Mouse (Mus musculus): ENCODE results near the gene Magoh.

Gene Magoh

DNA sequence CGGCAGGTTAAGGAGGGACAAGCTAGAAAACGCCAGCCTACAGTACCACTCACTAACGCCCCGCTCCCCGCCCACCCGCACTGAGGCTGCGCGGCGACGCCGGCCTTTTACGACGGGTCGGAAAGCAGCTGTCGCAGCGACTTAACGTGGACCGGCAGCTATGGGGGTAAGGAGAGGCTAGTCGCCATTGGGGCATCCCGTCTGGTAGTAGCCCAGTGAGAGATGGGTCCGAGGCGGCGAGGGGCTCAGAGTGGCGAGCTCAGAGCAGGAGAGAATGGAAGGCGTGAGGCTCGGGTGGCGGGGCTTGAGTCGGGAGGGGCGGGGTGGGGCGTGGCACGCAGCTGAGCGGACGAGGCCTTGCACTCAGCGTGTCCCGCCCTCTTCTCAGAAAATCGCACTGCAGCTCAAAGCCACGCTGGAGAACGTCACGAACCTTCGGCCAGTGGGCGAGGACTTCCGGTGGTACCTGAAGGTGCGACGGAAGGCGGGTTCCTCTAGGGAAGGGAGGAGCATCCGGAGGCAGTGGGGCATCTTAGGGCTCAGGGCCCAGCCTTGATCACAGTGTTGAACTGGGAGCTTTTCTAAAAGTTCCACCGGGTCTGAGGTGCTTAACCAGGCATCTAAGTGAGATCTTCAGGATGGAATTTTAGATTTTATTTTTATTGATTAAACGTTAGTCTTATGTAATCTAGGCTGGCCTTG, 10.3 kb downstream of the Magoh start, which contains the start of gene 0610037L13Rik:
Gene 0610037L13Rik, plus strand, starts transcription at position 83 of the 702 bp plus-strand sequence.
- peak; percentile 92 for DNase-seq (ENCODE audit: low spot score)

GRCm38 (mm10) chr4:107892663-107893062, 13.1 kb downstream of the Magoh start:
- DNase-seq (ENCODE audit: low spot score): peak; percentile 69

DNA sequence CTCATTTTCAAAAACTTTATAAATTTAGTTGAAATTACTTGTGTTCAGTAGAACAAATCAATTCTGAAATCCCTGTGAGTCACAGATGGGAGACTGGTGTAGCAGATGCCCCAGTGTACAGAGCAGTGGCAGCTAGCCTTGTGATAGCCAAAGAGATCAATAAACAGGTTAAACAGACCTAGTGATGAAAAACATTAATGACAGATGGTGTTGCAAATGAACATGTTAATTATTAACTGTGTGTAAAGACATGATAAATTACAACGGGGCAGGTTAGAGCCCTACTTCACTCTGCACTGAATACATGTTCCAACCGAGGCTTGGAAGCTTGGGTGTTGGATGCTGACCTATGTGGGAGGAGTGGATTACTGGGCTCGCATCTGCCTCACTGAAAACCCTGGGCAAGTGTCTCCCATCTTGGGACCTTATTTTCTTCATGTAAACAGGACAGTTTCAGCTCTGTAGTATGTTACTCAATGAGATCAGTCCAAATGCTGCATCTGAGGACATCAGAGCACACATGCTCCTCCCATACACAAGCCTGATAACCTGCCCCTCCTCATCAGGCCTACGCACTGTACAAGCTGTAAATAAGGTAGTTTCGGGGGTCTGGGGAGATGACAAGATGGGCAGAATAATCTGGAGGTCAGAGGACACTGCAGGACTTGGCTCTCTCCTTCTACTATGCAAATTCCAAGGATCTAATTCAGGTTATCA, 19.8 kb downstream of the Magoh start:
- DNase-seq (ENCODE audit: low spot score): no peak

DNA sequence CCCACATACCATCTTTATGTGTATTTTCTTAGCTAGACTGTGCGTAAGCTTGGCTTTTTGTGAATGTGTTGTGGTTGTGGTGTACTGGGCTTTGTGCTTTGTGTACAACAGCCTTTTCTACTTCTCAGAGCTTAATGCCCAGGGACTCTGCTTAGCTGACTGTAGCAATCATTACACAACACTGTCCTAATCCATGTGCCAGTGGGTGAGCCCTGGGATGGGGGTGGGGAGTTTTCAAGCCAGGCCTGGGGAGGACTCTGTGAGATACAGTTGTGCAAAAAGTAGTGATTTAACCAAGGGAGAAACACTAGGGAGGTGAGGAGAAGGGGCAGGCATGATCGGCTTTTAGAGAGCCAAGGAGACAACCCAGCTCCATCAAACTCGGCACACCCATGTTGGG, 20.7 kb downstream of the Magoh start:
- no peak for DNase-seq (ENCODE audit: low spot score)

- no peak for DNase-seq (ENCODE audit: low spot score)
Measured at GRCm38 (mm10) chr4:107904252-107904651, 24.7 kb downstream of the Magoh start.

DNA sequence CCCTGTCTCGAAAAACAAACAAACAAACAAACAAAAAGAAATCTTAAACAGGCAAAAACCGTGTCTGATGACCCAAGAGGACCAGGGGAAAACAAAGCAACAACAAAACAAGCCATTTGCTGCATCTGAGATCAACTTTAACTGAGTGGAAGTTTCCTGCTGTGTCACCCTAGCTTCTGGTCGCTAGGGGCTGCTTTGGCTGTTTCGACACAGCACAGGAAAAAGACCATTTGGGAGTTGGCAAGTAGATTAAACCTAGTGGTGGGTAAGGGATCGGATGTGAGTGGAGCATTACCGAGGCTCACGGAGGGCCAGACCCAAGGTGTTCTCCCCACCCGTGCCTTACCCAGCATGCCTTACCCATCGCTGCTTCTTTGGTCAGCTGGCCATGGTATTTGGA, 27.0 kb downstream of the Magoh start:
- no peak for DNase-seq (ENCODE audit: low spot score)

- DNase-seq (ENCODE audit: low spot score): no peak
Measured at GRCm38 (mm10) chr4:107910020-107910419, 30.5 kb downstream of the Magoh start.

DNA sequence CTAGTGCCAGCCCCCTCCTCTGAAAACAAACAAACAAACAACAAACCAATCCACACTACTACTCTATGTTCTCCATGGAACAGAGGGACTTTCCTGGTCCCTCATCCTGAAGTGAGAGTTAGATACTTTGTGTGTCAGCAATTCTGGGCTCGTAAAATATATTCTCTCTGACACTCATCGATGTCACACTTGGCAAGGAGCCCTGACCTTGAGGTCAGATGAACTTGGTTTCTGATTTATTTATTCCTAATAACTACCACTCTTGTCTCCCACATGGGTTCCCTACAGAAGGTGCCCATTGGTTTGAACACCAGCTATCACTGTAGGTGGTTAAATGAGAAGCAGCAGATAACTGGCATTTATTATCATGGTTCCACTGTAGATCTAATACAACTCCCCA, 40.8 kb downstream of the Magoh start:
- no peak for DNase-seq (ENCODE audit: low spot score)

GRCm38 (mm10) chr4:107921152-107921695, 41.7 kb downstream of the Magoh start:
- no peak for DNase-seq (ENCODE audit: low spot score)

DNA sequence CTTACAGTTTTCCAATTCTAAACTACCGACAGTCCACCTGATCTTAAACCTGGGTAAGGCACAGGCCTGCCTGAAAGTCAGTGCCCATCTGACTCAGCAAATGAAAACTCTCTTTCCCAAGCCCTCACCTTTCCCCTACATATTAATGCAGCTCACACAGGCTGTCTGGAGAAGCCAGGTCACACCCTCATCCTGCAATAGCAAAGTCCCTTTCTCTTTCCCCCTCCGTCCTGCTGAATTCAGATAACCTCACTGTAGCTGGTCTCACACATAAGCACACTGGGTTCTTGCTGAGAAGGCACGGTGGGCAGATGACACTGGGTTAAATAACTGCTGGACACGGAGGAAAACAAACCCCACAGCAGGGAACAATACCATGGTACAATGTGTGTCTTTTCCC, 42.4 kb downstream of the Magoh start:
- DNase-seq (ENCODE audit: low spot score): no peak

DNA sequence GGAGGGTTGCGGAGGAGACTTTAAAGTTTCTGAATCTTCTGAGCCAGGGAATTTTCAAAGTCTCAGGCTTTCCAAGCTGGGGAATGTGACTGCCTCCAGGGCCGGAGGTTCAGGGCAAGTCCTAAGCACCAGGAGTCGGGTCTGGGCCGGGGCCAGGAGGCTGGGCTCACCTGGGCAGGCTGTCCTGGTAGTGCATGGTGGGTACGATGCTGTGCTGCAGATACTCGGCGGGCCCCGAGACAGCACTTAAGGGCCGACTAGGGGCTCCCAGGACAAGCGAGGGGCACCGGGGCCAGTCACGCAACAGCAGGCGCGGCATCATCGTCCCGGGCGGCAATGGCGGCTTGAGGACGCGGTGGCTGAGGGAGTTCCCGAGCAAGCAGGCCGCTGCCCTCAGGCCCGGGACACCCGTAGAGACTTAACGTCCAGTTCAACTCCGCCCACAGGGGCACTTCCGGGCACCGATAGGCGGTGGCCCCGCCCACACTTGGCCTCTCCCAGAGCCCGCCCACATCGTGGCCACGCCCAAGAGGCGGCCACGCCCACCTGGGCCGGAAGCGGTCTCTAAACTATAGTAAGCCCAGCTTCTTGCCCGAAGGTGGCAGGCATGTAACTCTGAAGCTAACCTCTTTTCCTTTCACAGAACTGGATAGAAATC, 43.7 kb downstream of the Magoh start, which contains the start of gene Cpt2:
Gene Cpt2, minus strand, starts transcription at position 466 of the 658 bp plus-strand sequence.
- DNase-seq (ENCODE audit: low spot score): peak; percentile 98

- no peak for DNase-seq (ENCODE audit: low spot score)
Measured at GRCm38 (mm10) chr4:107923803-107924194, 44.2 kb downstream of the Magoh start.

DNA sequence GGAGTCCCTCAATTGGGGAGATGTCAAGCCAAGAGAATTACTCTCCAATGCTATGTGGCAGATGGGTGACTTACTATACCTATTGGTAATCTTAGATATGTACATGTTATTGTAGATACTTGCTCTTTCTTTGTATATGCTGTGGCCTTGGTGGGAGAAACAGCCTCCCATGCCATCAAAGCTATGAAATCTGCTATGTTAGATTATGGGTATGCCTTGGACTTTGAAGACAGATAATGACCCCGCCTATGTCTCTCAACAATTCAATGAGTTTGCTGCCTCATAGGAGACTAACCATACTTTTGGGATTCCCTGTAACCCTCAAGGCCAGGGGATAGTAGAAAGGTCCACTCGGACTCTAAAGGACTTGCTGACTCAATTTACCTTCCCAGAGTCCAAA, 48.7 kb downstream of the Magoh start:
- DNase-seq (ENCODE audit: low spot score): no peak

- no peak for DNase-seq (ENCODE audit: low spot score)
Measured at GRCm38 (mm10) chr4:107928726-107929125, 49.2 kb downstream of the Magoh start.

- DNase-seq (ENCODE audit: low spot score): no peak
Measured at GRCm38 (mm10) chr4:107931453-107931852, 51.9 kb downstream of the Magoh start.

DNA sequence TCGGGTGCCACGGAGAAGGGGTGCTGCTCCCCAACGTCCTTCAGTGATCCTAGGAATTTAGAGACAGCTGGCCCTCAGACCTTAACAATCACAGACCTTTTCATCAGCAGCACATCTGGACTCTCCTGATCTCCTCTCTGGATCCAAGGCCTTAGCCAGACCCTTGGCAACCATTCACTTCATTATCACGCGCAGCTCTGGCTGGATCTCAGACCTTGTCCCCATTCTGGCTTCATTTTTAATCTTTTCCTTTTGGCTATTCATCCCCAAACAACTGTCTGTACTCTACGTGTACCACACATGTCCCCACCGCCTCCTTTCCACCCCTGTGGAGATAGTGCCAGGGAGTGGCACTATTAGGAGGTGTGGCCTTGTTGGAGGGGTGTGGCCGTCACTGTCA, 53.7 kb downstream of the Magoh start:
- DNase-seq (ENCODE audit: low spot score): no peak

DNA sequence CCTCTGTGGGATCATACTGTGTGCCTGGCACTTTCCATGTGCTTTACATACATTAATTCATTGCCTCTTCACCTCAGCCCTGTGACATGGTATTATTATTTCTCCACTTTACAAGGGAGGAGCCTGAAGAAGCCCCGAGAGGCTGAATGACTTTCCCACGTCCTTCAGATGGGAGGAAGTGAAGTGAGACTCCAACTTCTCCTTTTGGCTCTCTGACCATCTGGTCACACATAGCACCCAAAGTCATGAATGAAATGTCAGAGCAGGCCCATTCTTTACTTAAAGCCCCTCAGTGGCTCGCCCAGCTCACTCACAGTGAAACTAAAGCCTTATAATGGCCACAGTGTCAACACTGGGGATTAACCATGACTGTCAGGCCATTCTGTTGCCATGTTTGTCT, 55.7 kb downstream of the Magoh start:
- DNase-seq (ENCODE audit: low spot score): no peak
